Mouse (Mus musculus): ENCODE data around the gene Spon1. TPM values are rescaled to one million over a fixed set of nuclear protein-coding genes. Genes with fewer than 3 reads are reported as not detected.

Spon1 gene
- total and polyA plus RNA-seq, 3 experiments: 8.3 to 11.8 (median 11.5) TPM

DNA sequence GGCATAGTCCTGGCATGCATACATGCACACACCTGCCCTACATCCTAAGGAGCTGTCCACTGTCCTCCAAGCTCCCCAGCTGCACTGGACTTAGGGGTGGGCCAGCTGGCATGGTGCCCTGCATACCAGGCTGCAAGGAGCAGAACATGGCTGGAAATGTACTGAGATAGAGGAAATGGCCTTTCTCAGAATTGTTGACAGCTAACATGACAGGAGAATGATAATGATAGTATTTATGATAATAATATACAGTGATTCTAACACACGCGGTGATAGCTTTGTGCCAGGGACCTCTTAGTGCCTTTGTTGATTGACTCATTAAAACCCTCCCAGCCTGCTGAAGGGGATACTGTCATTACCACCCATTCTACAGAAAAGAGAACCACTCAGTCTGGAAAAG lies 54.4 kb downstream of the Spon1 start:
- no peak overlapping the region for H3K4me3 ChIP-seq
- no peak overlapping the region for H3K27ac ChIP-seq
- no peak overlapping the region for H3K9ac ChIP-seq (ENCODE audit: low read depth, low read length)
- H3K4me1 ChIP-seq (ENCODE audit: control insufficient read depth, insufficient read depth, low read length): peaks cover 2% of the 10 kb centered on the region
- WGBS: 18% methylated on average over 2 of the region's 2 CpGs
- H3K27me3 ChIP-seq (ENCODE audit: control insufficient read depth, insufficient read depth, low read length): no peaks in the 10 kb centered on the region
- TF ChIP-seq POLR2A (IDR thresholded peaks at IDR 0.05; ENCODE audit: insufficient read depth, low read depth, low read length) (no peak), EP300 (IDR thresholded peaks at IDR 0.05; ENCODE audit: insufficient read depth, low read depth, low read length) (no peak), CTCF (IDR thresholded peaks at IDR 0.05) (no peak)
- intact Hi-C loops (cut with DNase I): no loop called here
- H3K79me2 ChIP-seq (replicated peaks; ENCODE audit: control insufficient read depth, insufficient read depth, low read length): no peaks in the 10 kb centered on the region
- H3K36me3 ChIP-seq (ENCODE audit: control insufficient read depth, insufficient read depth, low read length): no peaks in the 10 kb centered on the region
- peak; percentile 31 to 46 for DNase-seq

DNA sequence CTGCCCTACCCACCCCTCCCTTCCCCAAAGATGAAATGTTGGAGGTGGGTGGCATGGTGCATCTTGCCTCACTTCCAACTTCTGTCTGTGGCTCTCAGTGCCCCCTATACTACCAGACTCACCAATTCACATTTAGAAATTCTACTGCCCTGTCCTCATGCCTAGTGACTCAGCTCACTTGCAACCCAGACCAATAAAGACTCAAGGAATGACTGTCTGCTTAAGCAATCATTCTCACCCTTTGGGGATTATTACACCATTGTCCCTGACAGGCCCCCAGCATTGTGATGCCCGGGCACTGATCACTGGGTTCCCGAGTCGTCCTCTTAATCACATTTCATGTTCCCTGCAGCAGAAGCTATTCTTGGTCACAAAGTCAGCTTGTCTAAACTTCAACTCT lies 57.2 kb downstream of the Spon1 start:
- Histone ChIP-seq H3K9ac (ENCODE audit: low read depth, low read length) (no peak overlapping the region), H3K27me3 (ENCODE audit: control insufficient read depth, insufficient read depth, low read length) (no peaks in the 10 kb centered on the region), H3K27ac (no peak overlapping the region), H3K4me3 (no peak overlapping the region), H3K79me2 (replicated peaks; ENCODE audit: control insufficient read depth, insufficient read depth, low read length) (no peaks in the 10 kb centered on the region), H3K4me1 (ENCODE audit: control insufficient read depth, insufficient read depth, low read length) (peaks cover 2% of the 10 kb centered on the region), H3K36me3 (ENCODE audit: control insufficient read depth, insufficient read depth, low read length) (no peaks in the 10 kb centered on the region)
- DNase-seq: no peak
- WGBS: 25% methylated on average over 3 of the region's 3 CpGs
- no peak for TF ChIP-seq CTCF (IDR thresholded peaks at IDR 0.05)
- TF ChIP-seq POLR2A (IDR thresholded peaks at IDR 0.05; ENCODE audit: insufficient read depth, low read depth, low read length): no peak
- TF ChIP-seq EP300 (IDR thresholded peaks at IDR 0.05; ENCODE audit: insufficient read depth, low read depth, low read length): no peak
- intact Hi-C loops (cut with DNase I): no loop called here

DNA sequence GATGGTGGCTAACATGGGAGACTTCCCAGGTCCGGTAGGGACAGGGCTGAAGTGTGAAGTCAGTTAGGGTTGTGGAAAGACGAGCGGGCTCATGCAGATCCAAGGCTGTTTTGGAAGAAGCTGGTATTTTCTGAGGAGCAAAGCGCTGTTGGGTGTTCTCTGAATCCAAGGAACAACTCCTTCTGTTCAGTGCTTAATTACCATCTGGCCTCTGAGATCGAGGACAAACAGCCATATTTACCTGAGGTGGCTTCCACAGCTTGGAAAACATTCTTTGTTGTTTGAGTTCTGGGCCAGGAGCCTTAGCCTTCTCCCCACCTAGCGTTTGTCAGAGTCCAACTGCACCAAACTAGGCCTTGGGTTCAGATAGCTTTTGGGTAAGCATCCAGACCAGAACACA lies 58.9 kb downstream of the Spon1 start:
- intact Hi-C loops (cut with DNase I): no loop called here
- no peak for DNase-seq
- TF ChIP-seq EP300 (IDR thresholded peaks at IDR 0.05; ENCODE audit: insufficient read depth, low read depth, low read length) (no peak), POLR2A (IDR thresholded peaks at IDR 0.05; ENCODE audit: insufficient read depth, low read depth, low read length) (no peak), CTCF (IDR thresholded peaks at IDR 0.05) (no peak)

DNA sequence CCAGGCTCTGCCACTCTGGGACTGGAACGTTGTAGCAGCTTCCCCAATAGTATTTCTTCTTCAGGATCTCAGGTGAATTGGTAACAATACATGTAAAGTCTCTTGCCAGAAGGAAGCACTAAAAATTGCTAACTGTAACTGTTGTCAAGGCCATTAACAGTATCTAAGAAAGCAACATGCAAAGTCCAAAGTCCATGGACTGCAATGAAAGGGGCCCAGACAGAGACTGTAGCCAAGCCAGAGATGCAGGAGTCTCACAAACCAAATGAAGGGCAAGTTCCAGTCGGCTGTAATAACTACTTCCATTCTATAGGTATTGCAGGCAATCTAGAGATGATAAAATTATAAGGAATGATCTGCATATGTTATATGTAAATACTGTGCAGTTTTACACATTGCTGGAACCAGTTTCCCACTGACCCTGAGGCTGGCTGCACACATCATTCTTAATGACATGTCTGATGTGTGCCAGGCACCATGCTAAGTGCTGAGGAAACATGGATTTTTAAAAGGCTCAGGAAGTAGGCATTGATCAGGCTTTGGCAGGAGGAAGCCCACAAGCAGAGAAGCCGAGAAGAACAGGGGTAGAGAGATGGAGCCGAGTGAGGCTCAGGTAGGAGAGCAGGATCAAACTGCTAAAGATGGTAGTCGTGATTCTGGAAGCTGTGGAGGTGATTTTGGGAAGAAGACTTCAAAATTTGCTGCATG lies 59.9 kb downstream of the Spon1 start:
- 70% methylated on average over 5 of the region's 5 CpGs for WGBS
- no peak overlapping the region for H3K9ac ChIP-seq (ENCODE audit: low read depth, low read length)
- H3K27ac ChIP-seq: no peak overlapping the region
- TF ChIP-seq POLR2A (IDR thresholded peaks at IDR 0.05; ENCODE audit: insufficient read depth, low read depth, low read length) (no peak), CTCF (IDR thresholded peaks at IDR 0.05) (no peak), EP300 (IDR thresholded peaks at IDR 0.05; ENCODE audit: insufficient read depth, low read depth, low read length) (no peak)
- DNase-seq: no peak
- intact Hi-C loops (cut with DNase I): no loop called here
- H3K4me3 ChIP-seq: no peak overlapping the region
- H3K79me2 ChIP-seq (replicated peaks; ENCODE audit: control insufficient read depth, insufficient read depth, low read length): no peaks in the 10 kb centered on the region
- H3K36me3 ChIP-seq (ENCODE audit: control insufficient read depth, insufficient read depth, low read length): no peaks in the 10 kb centered on the region
- no peaks in the 10 kb centered on the region for H3K27me3 ChIP-seq (ENCODE audit: control insufficient read depth, insufficient read depth, low read length)
- no peaks in the 10 kb centered on the region; the same call in 1 of the 2 replicates for H3K4me1 ChIP-seq (ENCODE audit: control insufficient read depth, insufficient read depth, low read length)

More for the DNA sequence above, 58.9 kb downstream of the Spon1 start:
- WGBS: 93% methylated on average over 6 of the region's 6 CpGs
- Histone ChIP-seq H3K4me1 (ENCODE audit: control insufficient read depth, insufficient read depth, low read length) (peaks cover 2% of the 10 kb centered on the region), H3K79me2 (replicated peaks; ENCODE audit: control insufficient read depth, insufficient read depth, low read length) (no peaks in the 10 kb centered on the region), H3K4me3 (no peak overlapping the region), H3K36me3 (ENCODE audit: control insufficient read depth, insufficient read depth, low read length) (no peaks in the 10 kb centered on the region), H3K9ac (ENCODE audit: low read depth, low read length) (no peak overlapping the region), H3K27ac (no peak overlapping the region), H3K27me3 (ENCODE audit: control insufficient read depth, insufficient read depth, low read length) (no peaks in the 10 kb centered on the region)

DNA sequence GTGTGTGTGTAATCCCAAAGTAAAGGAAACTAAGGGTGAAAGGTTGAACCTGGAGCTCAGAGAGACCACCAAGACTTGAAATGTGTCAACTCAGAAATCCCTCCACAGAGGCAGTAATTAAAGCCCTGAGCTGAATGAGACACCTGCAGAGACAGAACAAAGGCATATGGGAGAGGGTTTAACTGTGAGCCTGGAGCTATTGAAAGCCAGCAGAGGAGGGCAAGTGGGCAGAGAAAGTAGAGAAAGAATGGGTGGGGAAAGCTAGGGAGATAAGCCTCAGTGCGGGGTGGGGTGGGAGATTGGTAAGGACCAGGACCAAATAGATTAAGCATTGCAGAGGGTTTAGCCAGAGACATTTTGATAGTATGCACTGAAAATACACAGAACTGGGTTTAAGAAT lies 60.7 kb downstream of the Spon1 start:
- Histone ChIP-seq H3K36me3 (ENCODE audit: control insufficient read depth, insufficient read depth, low read length) (no peaks in the 10 kb centered on the region), H3K27ac (no peak overlapping the region), H3K79me2 (replicated peaks; ENCODE audit: control insufficient read depth, insufficient read depth, low read length) (no peaks in the 10 kb centered on the region), H3K27me3 (ENCODE audit: control insufficient read depth, insufficient read depth, low read length) (no peaks in the 10 kb centered on the region), H3K9ac (ENCODE audit: low read depth, low read length) (no peak overlapping the region), H3K4me1 (ENCODE audit: control insufficient read depth, insufficient read depth, low read length) (no peaks in the 10 kb centered on the region; the same call in none of the 2 replicates), H3K4me3 (no peak overlapping the region)
- no peak for DNase-seq
- 71% methylated on average over 1 of the region's 1 CpGs for WGBS
- TF ChIP-seq EP300 (IDR thresholded peaks at IDR 0.05; ENCODE audit: insufficient read depth, low read depth, low read length) (no peak), CTCF (IDR thresholded peaks at IDR 0.05) (no peak)
- intact Hi-C loops (cut with DNase I): no loop called here

DNA sequence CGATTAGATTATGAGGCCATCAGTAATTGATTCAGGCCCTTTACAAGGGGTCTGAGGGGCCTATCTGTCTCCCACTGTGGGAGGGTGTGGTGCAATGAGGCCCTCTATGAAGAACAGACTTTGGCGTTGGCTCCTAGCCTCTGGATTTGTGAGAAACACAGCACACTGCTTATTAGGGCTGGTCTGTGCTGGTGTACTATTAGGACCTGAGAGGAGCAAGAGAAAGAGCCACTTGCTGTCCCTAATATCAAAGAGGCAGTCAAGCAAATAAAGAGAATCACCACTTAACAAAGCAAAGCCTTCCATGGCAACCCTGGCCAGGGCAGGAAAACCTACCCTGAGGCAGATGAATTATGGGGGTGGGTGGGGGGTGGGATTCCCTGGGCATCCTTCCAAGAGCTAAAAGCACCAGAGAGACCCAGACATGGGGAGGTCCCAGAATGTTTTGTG lies 62.3 kb downstream of the Spon1 start:
- Histone ChIP-seq H3K36me3 (ENCODE audit: control insufficient read depth, insufficient read depth, low read length) (no peaks in the 10 kb centered on the region), H3K79me2 (replicated peaks; ENCODE audit: control insufficient read depth, insufficient read depth, low read length) (no peaks in the 10 kb centered on the region), H3K27me3 (ENCODE audit: control insufficient read depth, insufficient read depth, low read length) (no peaks in the 10 kb centered on the region), H3K9ac (ENCODE audit: low read depth, low read length) (no peak overlapping the region), H3K27ac (no peak overlapping the region), H3K4me1 (ENCODE audit: control insufficient read depth, insufficient read depth, low read length) (no peaks in the 10 kb centered on the region; the same call in none of the 2 replicates), H3K4me3 (no peak overlapping the region)
- 72% methylated on average over 2 of the region's 2 CpGs for WGBS
- intact Hi-C loops (cut with DNase I): no loop called here
- no peak for TF ChIP-seq CTCF (IDR thresholded peaks at IDR 0.05)
- no peak for TF ChIP-seq EP300 (IDR thresholded peaks at IDR 0.05; ENCODE audit: insufficient read depth, low read depth, low read length)
- TF ChIP-seq POLR2A (IDR thresholded peaks at IDR 0.05; ENCODE audit: insufficient read depth, low read depth, low read length): no peak
- DNase-seq: no peak

Measured in heart, adult 2 months (tissue).